Mouse (Mus musculus) monocyte, adult 5-6 weeks (primary cell): ENCODE data around the gene Sdk1. TPM values are rescaled to one million over a fixed set of nuclear protein-coding genes. Genes with fewer than 3 reads are reported as not detected.

Experiments
- ATAC-seq: fragments of 153-309, 156-312 bp; replicated peaks from 2 replicates; pipeline ENCODE4 v1.8.0; 2017; ENCODE audit warnings: mild to moderate bottlenecking; ENCODE audit not compliant: low TSS enrichment, insufficient number of reproducible peaks, severe bottlenecking, poor library complexity, low FRiP score
- total RNA-seq: library from RNA; stranded (forward); fragments of 200-1000, 200-491, 200-594 nt; gene quantifications from 3 replicates; pipeline ENCODE4 v1.2.3, GENCODE M21; 2017

The Sdk1 gene
- not detected in 3 replicates for total RNA-seq

- ATAC-seq = no peak
Measured at GRCm38 (mm10) chr5:141240841-141241543, at the start of gene Sdk1. Sdk1 (plus strand) TSS chr5:141241490.

- ATAC-seq = no peak
Measured at GRCm38 (mm10) chr5:141197278-141197677, 44.0 kb upstream of the Sdk1 start.

GRCm38 (mm10) chr5:141202276-141203065, 38.8 kb upstream of the Sdk1 start:
- ATAC-seq = no peak

GRCm38 (mm10) chr5:141207061-141207460, 34.2 kb upstream of the Sdk1 start:
- ATAC-seq = no peak

- no peak for ATAC-seq
Measured at GRCm38 (mm10) chr5:141225243-141225642, 16.0 kb upstream of the Sdk1 start.

GRCm38 (mm10) chr5:141234326-141234725, 7.0 kb upstream of the Sdk1 start:
- ATAC-seq = no peak

GRCm38 (mm10) chr5:141239401-141239800, 1.9 kb upstream of the Sdk1 start:
- no peak for ATAC-seq

GRCm38 (mm10) chr5:141240441-141240840, 849 bp upstream of the Sdk1 start:
- ATAC-seq = no peak

GRCm38 (mm10) chr5:141241645-141242284, 475 bp downstream of the Sdk1 start:
- no peak for ATAC-seq

- no peak for ATAC-seq
Measured at GRCm38 (mm10) chr5:141243253-141243965, 2.1 kb downstream of the Sdk1 start.

GRCm38 (mm10) chr5:141264253-141264652, 23.0 kb downstream of the Sdk1 start:
- no peak for ATAC-seq

GRCm38 (mm10) chr5:141277112-141277511, 35.8 kb downstream of the Sdk1 start:
- no peak for ATAC-seq

- ATAC-seq = no peak
Measured at GRCm38 (mm10) chr5:141281751-141282150, 40.5 kb downstream of the Sdk1 start.

- no peak for ATAC-seq
Measured at GRCm38 (mm10) chr5:141289611-141290010, 48.3 kb downstream of the Sdk1 start.

- no peak for ATAC-seq
Measured at GRCm38 (mm10) chr5:141295240-141295639, 54.0 kb downstream of the Sdk1 start.

GRCm38 (mm10) chr5:141302287-141302694, 61.0 kb downstream of the Sdk1 start:
- no peak for ATAC-seq

GRCm38 (mm10) chr5:141303746-141304145, 62.5 kb downstream of the Sdk1 start:
- ATAC-seq = no peak

- ATAC-seq = no peak
Measured at GRCm38 (mm10) chr5:141304706-141305105, 63.4 kb downstream of the Sdk1 start.

GRCm38 (mm10) chr5:141310641-141311040, 69.4 kb downstream of the Sdk1 start:
- ATAC-seq = no peak
